In the genomic region with DNA sequence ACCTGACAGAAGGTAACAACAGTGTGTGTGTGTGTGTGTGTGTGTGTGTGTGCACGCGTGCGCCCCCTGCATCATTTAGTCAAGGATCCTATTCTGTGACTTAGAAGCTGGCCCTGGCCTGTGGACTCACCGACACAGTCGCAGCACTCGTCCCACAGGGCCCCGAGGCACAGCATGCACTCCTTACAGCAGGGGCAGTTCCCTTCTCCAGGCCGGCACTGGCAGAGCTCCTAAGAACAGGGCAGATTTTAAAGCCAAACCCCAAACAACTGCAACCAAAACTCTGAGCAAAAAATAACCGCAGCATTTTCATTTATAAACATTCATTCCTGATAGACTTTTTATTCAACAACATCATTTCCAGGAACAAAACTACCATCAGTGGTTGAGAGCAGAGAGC, we compare ENCODE assay signal across 29 mouse cellular contexts.
"Had no signal": no experiment of that assay in that cellular context is flagged by ENCODE, and none has a peak within 500 bp of the region (broad histone marks: within the 10 kb centered on the region; RNA-seq: fewer than 3 reads in every experiment).

No protein-coding gene starts in this region.

- ATAC-seq: liver, embryonic 12.5 days; liver, postnatal 0 days; midbrain, embryonic 13.5 days; midbrain, embryonic 15.5 days; midbrain, embryonic 16.5 days had no signal

- H3K4me2 ChIP-seq: limb, embryonic 12.5 days; limb, embryonic 13.5 days; limb, embryonic 15.5 days; liver, embryonic 11.5 days; liver, embryonic 12.5 days; liver, embryonic 13.5 days; liver, embryonic 15.5 days; lung, embryonic 14.5 days; lung, embryonic 15.5 days; midbrain, embryonic 11.5 days; midbrain, embryonic 12.5 days; midbrain, embryonic 13.5 days; midbrain, embryonic 15.5 days had no signal

- H3K27me3 ChIP-seq: limb, embryonic 12.5 days; limb, embryonic 13.5 days; limb, embryonic 15.5 days; liver, embryonic 12.5 days; liver, embryonic 13.5 days; liver, embryonic 15.5 days; lung, embryonic 15.5 days; megakaryocyte, embryonic 14.5 days; midbrain, embryonic 12.5 days; midbrain, embryonic 13.5 days; midbrain, embryonic 15.5 days had no signal

- H3K27ac ChIP-seq: left cerebral cortex, adult 2 months; limb, embryonic 10.5 days; limb, embryonic 12.5 days; limb, embryonic 13.5 days; limb, embryonic 15.5 days; liver, embryonic 12.5 days; liver, embryonic 13.5 days; liver, embryonic 14.5 days; liver, embryonic 15.5 days; lung, embryonic 15.5 days; macrophage; midbrain, embryonic 10.5 days; midbrain, embryonic 12.5 days; midbrain, embryonic 13.5 days; midbrain, embryonic 15.5 days had no signal

- H3K4me3 ChIP-seq: left cerebral cortex, adult 2 months; limb, embryonic 10.5 days; limb, embryonic 12.5 days; limb, embryonic 13.5 days; limb, embryonic 15.5 days; liver, embryonic 12.5 days; liver, embryonic 13.5 days; liver, embryonic 15.5 days; lung, embryonic 15.5 days; megakaryocyte, embryonic 14.5 days; midbrain, embryonic 10.5 days; midbrain, embryonic 12.5 days; midbrain, embryonic 13.5 days; midbrain, embryonic 15.5 days; myocyte had no signal

- DNase-seq: left cerebral cortex, postnatal 4 days; liver; liver, embryonic 13.5 days; liver, postnatal 0 days; lung, adult 18-20 months; lung, adult 2 months; lung, embryonic 14.5 days; lung, postnatal 14 days; lung, postnatal 36 days; midbrain, embryonic 14.5 days had no signal

- H3K9me3 ChIP-seq: limb, embryonic 10.5 days; limb, embryonic 12.5 days; limb, embryonic 13.5 days; limb, embryonic 15.5 days; liver, embryonic 12.5 days; liver, embryonic 13.5 days; liver, embryonic 15.5 days; lung, embryonic 15.5 days; midbrain, embryonic 10.5 days; midbrain, embryonic 13.5 days; midbrain, embryonic 15.5 days had no signal

- H3K4me1 ChIP-seq: limb, embryonic 10.5 days; midbrain, embryonic 12.5 days had no signal

- H3K9ac ChIP-seq: limb, embryonic 12.5 days; limb, embryonic 13.5 days; limb, embryonic 15.5 days; liver, embryonic 12.5 days; liver, embryonic 13.5 days; liver, embryonic 14.5 days; liver, embryonic 15.5 days; liver, postnatal 0 days; lung, embryonic 14.5 days; lung, embryonic 15.5 days; midbrain, embryonic 12.5 days; midbrain, embryonic 13.5 days; midbrain, embryonic 15.5 days had no signal
